Mouse (Mus musculus) mesoderm, embryonic 11.5 days (tissue): ENCODE measurements at regions not wholly inside any gene's neighbourhood (a gene's known extent, or its start where the extent isn't known, plus 50 kb on each side); places are given as distances from the start of the nearest gene placed in this dataset.

ENCODE experiments used
- DNase-seq: peaks from one replicate; pipeline ENCODE4 v3.0.0-alpha.2; 2012; ENCODE audit warnings: low read depth, low spot score

GRCm38 (mm10) chr8:26882616-26883015, 94.5 kb upstream of the Zfp703 start:
- no peak for DNase-seq

- DNase-seq: no peak
Measured at GRCm38 (mm10) chr8:26883285-26883684, 93.8 kb upstream of the Zfp703 start.

DNA sequence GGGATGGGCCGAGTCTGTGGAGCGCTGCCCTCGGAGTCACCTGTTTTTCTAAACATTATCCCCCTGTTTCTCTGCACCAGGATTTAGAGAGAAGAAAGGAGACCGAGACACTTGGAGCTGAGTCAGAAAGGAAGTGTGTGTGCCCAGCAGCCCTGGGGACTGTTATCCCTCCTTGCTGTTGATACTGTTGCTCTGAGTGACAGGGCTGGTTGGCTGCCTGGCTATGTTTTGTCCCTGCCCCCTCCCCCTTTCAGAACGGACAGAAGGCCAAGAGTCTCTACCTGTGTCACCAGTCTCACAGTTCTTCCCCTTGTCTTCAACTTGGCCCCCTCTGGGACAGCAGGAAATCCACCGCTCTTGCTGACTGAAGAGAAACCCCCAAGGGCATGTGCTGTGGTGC, 93.4 kb upstream of the Zfp703 start:
- DNase-seq: no peak

GRCm38 (mm10) chr8:26884350-26884749, 92.8 kb upstream of the Zfp703 start:
- DNase-seq: no peak

DNA sequence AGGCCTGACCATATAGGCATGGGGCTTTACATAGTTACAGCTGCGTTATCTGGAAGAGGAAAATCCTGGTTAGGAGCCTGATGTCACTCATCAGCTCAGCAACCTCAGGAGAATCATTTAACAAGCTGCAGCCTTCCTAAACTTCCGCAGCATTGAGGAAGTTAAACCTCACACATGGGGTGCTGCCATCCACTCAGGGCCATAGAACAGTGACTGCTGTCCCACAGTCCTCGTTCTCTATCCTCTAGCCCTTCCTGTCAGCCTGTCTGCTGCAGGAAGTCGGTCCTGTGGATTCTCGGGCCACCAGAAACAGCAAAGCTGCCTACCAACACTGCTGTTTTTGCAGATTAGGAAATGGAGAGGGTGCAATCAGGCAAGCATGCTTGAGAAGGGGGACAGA, 91.8 kb upstream of the Zfp703 start:
- no peak for DNase-seq

DNA sequence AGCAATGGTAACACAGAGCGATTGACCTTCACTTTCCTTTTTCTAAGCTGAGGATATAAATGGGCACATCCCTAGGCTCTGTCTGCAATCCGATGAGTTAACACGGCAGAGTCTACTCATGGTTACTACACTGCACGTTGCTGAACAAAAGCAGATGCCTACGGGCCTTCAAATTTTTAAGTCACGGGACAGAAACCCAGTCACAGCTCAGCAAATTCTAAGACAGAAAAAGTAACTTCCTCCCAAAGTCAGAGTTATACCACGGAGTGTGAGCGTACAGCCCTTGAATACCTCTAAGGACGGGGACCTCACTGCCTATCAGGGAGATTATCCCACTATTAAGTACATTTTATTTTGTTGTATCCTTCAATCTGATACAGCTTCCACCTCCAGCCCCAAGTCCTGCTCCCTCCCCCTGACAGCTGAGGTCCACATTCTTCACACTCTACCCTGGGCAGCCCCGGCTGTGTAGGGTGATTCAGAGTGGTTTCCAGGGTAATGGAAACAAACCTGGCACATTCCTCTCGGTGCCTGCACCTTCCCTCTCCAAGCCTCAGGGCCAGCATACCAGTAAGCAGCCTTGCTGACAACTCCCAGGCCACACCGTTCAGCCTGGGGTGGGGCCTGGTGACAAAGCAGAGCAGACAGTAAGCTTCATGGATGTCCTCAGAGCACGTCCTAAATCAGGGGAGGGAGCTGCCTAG, 90.2 kb upstream of the Zfp703 start:
- DNase-seq: peak; percentile 54

GRCm38 (mm10) chr8:26887551-26887950, 89.6 kb upstream of the Zfp703 start:
- no peak for DNase-seq

DNA sequence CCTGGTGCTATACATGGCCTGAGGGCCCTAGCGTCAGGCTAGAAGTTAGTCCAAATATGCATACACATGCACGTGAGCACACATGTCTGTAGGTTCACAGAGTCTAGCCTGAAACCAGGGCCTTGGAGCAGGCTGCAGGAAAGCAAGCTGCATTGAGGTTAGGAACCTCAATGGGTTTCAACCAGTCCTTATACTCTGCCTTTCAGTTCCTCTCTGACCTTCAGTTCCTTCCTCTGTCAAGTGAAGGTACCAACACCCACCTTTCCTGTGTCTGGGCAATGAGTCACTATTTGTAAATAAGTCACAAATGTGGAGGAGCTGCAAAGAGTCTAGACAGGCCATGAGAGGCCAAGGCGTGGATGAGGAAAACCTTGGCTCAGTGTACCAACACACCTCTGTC, 89.1 kb upstream of the Zfp703 start:
- no peak for DNase-seq

GRCm38 (mm10) chr8:26891881-26892280, 85.2 kb upstream of the Zfp703 start:
- no peak for DNase-seq

- DNase-seq: no peak
Measured at GRCm38 (mm10) chr8:26892380-26892779, 84.7 kb upstream of the Zfp703 start.

GRCm38 (mm10) chr8:26895867-26896266, 81.3 kb upstream of the Zfp703 start:
- DNase-seq: no peak

DNA sequence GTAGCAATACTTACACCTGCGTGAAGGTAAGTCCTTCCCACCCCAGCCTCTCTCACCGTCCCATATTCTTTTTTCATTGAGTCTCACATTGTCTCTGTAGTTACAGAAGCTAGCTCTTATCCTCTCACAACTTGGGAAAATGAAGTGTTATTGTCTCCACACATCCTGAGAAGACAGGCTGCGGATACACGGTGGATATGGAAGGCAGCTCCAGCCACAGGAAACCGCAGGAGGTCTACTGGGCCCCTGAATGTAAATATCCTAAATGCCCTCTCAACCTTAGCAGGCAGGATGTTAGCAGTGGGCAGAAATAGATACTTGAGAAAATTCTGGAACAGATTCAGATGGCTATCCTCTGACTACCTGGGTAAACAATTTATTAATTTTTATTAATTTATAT, 73.8 kb upstream of the Zfp703 start:
- DNase-seq: no peak

- no peak for DNase-seq
Measured at GRCm38 (mm10) chr8:26906257-26906656, 70.9 kb upstream of the Zfp703 start.

- no peak for DNase-seq
Measured at GRCm38 (mm10) chr8:26907347-26908170, 69.6 kb upstream of the Zfp703 start.

- DNase-seq: no peak
Measured at GRCm38 (mm10) chr8:26910186-26910585, 66.9 kb upstream of the Zfp703 start.

DNA sequence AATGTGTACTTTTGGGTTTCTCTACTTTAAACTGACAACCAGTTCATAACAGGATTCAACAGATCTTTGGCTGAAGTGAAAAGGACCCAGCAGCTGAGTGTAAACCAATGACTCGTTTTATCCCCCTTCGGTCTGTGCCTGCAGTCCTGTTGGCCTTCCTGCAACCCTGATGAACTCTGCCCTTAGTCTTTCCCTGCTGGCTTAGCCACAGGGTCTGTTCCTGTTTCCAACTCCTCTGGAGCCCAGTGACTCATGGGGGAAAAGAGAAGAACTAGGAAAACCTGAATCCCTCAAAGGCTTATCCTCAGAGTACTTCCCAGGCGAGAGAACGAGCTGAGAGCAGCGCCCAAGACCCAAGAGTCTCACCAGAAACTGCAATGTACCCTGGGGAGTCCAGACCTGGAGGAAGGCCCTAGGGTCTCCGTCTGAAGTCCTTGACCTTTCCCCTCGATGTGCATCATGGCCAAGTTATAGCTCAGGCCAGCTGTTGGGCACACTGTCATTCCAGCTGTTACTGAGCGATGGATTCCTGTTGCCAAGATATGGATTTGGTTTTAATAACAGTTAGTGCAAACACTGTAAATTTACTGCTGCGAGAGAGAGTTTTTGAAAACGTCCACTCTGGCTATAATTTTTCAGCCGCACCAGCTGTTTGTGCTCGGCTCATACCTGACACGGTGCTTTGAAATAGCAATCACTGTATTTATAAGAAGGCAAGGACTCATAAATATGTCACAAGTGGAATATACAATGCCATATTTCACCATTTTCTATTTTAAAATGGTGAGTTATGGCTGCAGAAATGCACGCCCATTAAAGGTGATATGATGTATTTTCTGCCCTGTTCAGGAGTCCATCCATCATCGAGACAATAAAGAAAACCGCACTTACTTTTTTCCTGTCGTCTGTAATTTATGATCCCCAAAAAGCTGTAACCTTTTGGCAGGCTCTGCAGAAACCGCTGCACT, 63.3 kb upstream of the Zfp703 start:
- DNase-seq: peak; percentile 61

DNA sequence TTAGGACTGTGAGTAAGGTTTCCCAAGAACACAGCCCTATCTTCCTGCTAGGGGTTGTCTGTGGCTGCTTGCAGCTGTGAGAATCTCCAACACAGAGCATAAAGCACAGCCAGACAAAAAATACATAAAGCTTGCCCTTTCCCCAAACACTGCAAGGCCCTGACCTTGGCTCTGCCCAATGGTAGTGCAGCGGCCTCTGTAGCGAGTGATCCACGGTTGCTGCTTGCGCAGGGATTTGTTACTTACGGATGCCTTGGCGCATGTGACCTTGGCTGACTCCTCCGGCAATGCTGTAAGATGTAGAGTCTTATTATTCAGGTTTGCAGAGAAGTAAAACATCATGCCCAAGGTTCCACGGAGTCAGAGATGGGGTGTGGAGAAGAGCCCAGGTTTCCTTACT, 61.4 kb upstream of the Zfp703 start:
- no peak for DNase-seq

- DNase-seq: no peak
Measured at GRCm38 (mm10) chr8:26921531-26922177, 55.5 kb upstream of the Zfp703 start.

DNA sequence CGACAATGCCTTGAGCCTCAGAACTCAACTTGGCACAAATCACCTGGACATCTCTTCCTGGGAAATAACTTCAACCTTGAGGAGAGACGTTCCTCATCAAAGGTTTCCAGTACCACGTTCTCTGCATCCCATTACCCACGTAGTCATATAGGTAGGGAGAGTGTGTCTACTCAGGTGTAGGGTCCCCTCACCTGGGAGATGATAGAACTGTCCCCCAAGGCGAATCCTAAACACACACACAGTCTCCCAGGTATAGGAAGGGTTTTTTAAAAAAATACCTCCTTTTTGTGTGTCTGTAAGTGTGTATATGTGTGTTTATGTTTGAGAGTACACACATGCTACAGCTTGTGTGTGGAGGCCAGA, 55.0 kb upstream of the Zfp703 start:
- no peak for DNase-seq

DNA sequence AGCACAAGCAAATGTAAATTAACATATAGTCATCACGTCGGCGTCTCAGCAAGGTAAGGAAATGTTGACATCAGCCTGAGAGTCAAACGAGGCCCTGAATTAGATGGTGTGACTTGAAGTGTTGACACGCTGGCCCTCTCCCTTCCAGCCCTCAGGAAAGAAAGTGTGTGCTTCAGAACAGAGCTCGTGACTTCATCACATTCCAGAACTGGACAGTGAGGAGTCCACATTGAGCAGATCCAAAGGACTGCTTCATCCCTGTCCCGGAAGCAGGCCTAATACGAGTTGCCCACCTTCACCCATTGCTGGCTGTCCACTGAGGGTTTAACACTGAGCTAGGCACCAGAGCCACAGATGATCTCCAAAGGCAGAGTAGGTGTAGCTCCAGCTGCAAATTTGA, 54.0 kb upstream of the Zfp703 start:
- no peak for DNase-seq
